Mouse (Mus musculus): Measurements from ENCODE around the gene Rcan2. TPM values are rescaled to one million over a fixed set of nuclear protein-coding genes. Genes with fewer than 3 reads are reported as not detected.

Rcan2 gene
- polyA plus RNA-seq, 1 experiment, result 3.9 TPM

DNA sequence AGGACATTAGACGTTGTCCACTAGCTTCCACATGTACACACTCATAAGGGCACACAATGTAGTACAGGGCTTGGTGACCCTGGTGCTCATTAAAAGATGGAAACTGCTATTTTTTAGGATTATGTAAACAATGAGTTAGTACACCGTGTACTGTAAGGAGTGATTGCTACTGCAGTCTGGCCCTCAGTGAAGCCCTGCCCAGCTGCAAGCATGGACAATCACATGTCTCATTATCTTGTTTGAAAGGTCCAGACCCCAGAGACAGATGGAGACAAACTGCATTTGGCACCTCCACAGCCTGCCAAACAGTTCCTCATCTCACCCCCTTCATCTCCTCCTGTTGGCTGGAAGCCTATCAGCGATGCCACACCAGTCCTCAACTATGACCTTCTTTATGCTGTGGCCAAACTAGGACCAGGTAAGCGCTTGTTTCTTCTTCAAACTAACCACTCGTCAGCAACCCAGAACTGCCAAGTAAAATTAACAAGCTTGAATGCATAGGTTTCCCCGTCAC lies 219.6 kb downstream of the Rcan2 start:
- no peak for DNase-seq (ENCODE audit: low read depth)

DNA sequence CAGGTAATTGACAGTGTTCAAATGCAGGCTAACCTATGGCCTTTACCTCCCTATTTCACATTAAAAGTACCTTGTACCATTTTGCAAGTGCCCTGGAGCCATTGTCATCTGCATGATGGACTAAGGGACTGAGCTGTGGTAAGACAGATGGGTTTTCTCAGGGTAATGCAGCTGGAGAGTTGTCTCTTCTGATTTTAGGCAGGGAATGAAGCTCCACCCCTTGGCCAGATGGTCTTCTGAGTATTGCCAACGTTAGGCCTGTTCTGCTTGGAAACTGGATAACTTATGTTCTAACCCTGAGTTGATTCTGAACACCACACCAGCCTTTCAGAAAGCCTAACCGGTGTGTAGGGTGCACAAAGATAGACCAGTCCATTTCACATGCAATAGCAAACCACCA lies 222.7 kb downstream of the Rcan2 start:
- no peak for DNase-seq (ENCODE audit: low read depth)

DNA sequence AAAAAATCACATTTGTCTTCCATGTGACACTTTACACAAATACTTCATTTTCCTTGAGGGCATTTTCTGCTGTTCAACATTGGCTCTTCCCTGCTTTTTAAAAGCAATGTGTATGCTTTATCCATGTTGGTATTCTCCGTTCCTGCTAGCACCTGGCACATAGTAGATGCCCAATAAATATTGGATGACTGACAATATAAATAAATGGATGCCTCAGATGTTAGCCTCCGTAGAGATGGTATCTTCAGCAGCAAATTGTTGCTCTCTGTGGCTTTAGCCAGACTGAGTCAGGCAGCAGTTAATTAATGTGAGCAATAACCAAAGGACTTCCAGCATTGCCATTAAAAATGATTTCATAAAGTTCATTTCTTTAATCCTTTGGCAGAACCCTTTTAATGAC lies 223.9 kb downstream of the Rcan2 start:
- DNase-seq (ENCODE audit: low read depth), result peak; percentile 26

DNA sequence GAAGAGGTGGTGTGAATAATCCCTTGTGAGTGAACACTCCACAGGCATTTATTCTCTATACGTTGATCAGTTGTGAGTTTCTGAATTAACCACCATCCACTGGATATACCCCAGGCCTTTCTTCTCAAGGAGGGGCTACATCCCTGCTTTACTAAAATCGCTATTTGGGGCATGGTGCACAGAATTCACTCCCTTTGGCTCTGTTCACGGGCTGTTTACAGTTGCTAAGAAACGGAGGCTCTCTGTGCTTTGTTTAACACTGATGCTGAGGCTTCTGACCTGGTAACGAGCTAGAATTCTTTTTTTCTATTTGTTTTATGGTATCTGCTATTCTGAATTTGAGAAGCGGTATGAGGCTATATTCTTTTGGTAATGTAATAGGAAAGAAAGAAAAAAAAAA lies 224.8 kb downstream of the Rcan2 start:
- no peak for DNase-seq (ENCODE audit: low read depth)

DNA sequence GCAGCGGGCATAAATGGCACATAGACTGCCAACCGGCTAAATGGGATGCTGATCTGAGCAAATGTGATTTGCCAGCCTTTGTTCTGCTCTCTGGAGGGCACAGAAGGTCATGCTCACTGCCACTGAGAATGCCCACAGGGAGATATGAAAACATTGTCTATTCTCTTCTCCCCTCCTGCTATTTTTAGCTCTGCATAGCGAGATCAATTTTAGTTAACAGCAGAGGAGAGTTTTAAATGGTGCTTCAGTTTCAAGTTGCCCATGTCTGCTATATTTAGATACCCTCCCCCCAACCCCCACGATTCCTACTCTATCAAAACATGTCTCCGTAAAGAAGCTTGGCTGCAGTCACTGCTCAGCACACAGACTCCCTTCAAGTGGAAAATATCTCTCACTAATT lies 225.2 kb downstream of the Rcan2 start:
- DNase-seq (ENCODE audit: low read depth), result no peak

DNA sequence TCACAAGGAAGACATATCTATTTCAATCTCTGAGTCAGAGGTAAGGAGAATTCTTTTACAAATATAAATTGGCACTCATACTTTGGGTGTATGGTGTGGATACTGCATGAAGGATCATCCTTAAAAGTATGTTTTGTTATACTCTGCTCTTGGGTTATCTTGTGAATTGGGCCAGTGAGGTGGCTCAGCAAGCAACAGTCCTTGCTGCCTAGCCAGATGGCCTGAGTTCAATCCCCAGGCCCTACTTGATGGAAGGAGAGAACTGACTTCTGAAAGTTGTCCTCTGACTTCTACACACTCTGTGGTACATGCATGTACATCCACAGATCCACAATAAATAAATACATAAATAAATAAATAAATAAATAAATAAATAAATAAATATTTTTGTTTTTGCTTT lies 225.6 kb downstream of the Rcan2 start:
- DNase-seq (ENCODE audit: low read depth), result no peak

DNA sequence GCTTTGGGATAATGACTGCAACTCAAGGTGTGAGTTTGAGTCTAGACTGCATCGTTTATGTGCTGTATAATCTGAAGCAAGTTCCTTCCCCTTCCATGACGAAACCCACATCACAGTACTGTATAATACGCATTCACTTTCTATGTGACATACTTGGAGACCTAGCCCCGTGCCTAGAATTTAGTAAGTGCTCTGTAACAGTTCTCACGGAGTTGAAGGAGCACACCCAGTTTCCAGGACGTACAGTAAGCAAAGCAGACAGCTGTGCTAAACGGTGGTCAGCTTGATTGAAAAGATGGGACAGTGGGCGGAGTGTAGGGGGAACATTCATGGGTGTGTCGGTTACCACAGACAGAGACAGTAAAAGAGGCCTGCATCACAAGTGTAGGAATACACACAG lies 226.2 kb downstream of the Rcan2 start:
- DNase-seq (ENCODE audit: low read depth), result no peak

DNA sequence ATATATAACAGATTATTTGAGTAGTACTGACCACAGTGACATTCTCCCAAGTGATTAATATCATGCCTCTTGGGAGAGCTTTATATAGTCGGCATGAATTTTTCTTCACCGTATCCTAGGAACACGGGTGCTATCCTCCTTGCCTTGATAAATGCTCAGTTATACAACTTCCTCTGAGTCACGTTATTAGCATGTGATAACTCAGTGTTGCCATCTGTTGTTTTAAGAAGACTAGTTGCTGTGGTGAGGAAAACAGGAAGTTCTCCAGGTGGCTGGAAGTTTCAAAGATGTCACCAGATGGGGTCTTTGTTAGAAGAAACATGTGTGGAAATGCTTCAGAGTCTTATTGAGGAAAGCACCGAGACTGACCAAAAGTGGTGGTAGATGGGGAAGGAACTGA lies 228.5 kb downstream of the Rcan2 start:
- DNase-seq (ENCODE audit: low read depth), result no peak

DNA sequence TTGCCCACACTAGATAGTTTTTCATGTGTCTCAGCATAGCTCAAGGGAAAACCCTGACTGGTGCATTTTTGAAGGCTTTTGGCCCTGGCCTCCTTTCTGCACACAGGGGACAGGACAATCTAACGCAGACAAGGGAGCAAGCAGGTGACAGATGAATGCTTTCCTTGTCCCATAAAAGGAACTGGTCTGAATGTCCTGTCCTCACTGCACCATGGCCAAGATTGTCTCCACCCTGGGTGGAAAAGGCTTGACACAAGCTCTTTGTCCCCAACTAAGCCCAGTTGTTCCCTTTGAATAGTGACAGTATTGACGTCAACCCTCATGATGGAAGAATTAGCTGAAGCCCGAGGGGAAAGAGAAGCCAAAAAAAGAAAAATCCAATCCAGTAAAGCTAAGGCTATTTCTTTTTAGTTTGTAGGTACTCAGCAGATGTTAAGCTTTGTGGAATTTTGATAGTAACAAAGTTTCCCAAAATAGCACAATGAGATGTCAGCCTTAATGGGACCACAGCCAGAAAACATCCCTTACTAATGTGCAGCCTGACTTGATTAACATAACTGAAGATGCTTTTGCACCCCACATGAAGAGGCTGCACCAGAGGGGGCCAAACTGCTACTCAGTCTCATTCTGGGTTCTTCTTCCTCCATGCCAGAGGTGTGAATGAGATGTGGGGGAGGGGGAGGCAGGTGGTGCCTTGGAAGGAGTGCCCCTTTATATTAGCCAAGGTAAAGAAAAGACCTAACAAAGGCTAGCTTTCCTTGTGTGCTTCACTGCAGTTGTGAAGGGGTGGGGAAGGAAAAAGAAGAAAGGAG lies 229.8 kb downstream of the Rcan2 start:
- DNase-seq (ENCODE audit: low read depth), result no peak

DNA sequence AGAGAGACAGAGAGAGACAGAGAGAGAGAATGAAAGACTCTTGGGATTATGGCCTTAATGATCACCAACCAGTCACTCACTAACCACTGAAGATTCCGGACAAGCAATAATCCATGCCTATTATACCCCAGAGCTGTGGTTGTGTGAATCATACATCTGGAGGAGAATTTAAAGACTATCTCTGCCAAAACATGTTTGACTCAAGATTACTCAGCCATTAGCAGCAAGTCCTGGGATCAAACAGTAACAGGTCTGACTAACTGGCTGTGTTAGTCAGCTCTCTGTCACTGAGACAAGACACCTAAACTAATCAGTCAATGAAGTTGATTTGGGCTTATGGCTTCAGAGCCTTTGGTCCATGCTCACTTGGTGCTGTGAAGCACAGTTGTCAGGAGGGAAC lies 233.9 kb downstream of the Rcan2 start:
- no peak for DNase-seq (ENCODE audit: low read depth)

DNA sequence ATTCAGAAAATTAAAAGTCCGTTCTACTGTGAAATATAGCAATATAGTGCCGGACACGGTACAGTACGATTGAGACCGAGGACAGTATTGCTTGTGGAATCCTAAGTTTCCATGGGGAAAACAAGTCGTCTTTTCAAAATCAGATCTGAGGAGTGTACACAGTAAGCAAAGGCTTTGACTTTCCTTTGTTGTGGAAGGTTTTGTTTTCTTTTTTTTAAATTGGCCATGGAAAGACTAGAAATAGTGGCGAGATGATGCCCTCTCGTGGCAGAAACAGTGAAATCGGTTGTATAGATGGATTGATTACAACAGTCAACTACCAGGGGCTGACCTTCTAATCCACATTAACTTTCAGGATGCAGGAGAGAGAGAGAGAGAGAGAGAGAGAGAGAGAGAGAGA lies 237.5 kb downstream of the Rcan2 start:
- DNase-seq (ENCODE audit: low read depth), result no peak

DNA sequence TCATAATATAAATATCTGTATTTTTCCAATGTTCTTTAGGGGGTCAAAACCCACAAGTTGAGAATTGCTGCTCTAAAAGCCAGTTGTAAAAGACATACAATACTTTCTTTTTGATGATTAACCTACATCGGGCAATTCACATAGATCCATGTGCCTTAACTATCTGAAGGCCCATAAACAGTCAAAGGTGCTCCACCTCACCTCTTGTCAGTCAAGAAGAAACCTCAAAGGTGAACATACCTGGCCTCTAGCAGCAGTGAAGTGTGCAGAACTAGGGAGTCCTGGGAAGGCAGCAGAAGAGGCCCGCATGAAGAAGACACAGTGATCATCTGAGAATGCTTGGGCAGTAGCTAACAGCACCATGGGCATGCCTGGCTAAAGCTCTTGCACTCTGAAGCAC lies 239.3 kb downstream of the Rcan2 start:
- no peak for DNase-seq (ENCODE audit: low read depth)

DNA sequence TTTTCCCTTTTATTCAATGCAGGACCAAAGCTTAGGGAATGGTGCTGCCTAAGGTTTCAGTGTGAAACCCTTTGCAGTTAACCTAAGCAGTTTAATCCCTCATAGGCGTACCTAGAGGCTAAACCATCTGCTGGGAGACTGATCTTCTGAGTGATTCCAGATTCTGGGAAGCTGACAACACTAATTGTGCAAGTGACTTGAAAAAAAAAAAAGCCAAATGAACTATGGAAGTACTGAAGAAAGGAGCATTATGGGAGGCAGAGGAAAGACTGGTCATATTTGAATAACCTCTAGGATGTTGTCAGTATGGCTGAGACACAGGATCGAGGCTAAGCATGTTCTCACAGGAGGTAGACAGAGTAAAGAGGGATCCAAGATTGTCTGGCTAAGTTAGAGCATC lies 241.2 kb downstream of the Rcan2 start:
- DNase-seq (ENCODE audit: low read depth), result no peak

DNA sequence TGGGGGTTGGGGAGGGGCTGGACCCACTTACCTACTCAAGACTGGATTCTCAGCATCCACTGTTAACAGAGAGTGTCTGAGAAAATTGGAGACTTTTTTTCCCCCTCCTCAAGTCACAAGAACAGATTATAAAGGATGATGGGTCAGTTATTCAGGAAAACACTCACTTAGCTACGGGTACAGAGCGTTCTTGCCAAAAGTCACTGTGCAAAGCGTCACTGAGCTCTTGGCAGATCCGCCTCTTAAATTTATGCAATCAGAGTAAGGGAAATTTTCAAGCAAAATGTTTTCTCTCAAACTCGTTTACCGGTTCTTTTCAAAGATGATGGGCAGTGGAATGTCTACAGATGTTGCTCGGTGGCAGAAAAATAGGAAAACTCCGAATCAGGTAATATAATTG lies 241.7 kb downstream of the Rcan2 start:
- DNase-seq (ENCODE audit: low read depth), result no peak

DNA sequence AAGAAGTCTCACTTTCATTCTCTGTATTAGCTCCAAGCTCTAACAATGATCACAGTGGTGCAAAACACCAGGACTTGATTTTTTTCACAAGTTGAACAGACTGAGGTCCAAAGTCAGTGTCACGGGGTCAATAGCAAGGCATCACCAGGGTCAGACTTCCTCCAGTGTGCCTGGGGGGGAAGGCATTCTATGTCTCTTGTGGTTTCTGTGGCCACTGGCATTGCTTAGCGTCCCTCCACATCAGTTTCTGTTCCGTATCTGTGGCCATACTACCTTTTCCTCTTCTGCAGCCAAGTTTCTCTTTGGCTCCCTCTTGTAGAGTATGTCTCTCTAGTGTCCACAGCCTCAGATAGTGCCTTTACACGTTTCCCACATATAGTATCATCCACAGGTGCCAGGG lies 252.3 kb downstream of the Rcan2 start:
- DNase-seq (ENCODE audit: low read depth), result no peak

DNA sequence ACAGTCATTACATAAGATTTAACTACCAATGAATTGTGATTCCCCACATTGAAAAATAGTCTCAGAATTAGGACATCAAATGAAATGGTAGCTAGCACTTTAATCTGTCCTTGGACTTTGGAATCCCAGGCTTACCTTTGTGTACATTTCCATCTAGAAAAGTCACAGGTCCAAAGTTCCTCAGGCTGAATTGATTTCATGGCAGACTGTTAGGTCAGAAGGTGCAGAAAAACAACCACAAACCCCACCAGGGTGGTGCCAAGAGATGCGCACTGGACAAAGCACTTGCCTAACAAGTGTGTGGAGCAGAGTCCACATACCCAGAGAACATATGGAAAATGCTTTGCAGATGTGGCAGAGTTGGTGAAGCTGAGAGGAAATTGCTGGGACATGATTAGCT lies 256.0 kb downstream of the Rcan2 start:
- no peak for DNase-seq (ENCODE audit: low read depth)

DNA sequence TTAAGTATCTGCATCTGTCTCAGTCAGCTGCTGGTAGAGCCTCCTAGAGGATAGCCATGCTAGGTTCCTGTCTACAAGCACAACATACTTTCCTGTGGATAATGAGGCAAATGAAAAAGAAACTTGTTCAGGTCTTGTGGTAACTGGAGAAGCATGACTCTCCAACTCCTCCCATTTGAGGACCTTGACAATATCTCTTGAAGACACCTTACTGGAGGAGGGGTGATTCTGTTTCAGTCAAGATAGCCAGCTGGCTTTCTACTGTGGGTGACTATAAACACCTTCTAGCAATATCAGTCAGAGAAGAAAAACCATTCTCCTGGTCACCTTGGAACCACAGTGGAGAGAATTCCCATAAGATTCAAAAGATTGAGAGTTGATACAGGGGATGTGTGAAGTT lies 257.0 kb downstream of the Rcan2 start:
- no peak for DNase-seq (ENCODE audit: low read depth)

DNA sequence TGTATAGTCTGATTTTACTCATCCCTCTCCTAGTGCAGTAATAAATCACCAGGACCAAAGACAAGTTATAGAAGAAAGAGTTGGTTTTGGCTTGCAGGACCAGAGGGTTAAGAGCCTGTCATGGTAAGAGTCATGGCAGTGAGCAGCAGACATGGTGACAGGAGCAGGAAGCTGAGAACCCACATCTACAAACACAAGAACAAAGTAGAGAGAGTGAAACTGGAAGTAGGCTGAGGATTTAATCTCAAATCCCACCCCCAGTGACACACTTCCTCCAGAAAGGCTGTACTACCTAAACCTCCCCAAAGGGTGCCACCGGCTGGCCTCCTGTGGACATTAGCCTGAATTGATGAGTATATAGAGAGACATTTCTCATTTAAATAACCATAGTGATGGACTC lies 259.6 kb downstream of the Rcan2 start:
- DNase-seq (ENCODE audit: low read depth), result no peak

DNA sequence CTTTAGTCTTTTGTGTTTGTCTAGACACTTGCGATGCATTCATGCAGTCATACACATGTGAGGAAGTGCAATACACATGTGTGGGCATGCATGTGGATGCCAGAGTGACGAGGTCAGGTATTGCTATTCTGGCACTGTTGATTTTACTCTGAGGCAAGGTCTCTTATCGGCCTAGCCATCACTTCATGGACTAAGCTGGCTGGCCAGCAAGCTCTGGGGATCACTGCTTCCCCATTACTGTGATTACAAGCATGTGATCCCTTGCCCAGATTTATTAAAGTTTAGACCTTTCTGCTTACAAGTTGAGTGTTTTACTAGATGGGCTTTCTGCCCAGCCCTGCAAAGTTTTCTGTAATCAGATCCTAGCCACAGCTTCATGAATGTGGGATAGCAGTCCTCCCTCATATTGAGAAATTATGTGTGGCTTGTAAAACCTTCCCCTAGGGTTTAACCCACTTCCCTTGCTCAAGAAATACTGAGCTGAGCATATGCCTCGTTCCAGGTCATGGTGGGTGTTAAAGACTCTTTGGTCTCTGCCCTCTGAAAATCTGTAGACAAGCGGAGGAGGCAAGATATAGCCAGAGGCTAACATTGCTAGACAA lies 260.2 kb downstream of the Rcan2 start:
- DNase-seq (ENCODE audit: low read depth), result peak; percentile 98

DNA sequence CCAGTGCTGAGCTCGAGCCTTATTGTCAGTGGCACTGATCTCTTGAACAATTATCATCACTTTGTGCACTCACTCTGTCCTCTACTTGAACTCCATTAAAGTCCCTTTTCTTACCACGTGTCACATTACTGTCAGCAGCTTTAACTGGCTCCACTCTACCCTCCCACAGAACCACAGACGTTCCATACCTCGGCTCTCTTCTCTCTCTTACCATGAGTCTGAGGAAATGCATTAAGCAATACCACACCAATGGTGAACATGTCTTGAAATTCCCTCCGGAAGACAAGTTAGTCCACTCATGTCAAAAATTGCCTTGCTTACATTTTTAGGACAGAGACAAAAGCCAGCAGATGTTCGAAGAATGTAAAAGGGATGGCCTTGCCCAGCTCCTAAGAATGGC lies 267.7 kb downstream of the Rcan2 start:
- no peak for DNase-seq (ENCODE audit: low read depth)

DNA sequence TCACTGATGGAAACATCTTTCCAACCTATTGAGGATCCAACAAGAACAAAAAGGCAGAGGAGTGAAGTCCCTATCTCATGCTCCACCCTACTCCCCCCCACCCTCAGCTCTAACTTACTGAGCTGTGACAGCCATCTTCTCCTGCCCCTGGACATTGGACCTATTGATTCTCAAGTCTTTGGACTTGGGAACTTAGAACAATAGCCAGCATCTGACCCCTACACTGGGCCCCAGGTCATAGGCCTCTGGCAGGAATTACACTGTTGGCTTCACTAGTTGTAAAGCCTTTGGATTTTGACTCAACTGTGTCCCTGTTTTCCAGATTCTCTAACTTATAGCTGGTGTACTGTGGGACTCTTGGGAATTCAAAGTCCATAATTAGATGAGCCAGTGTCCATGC lies 270.5 kb downstream of the Rcan2 start:
- no peak for DNase-seq (ENCODE audit: low read depth)

DNA sequence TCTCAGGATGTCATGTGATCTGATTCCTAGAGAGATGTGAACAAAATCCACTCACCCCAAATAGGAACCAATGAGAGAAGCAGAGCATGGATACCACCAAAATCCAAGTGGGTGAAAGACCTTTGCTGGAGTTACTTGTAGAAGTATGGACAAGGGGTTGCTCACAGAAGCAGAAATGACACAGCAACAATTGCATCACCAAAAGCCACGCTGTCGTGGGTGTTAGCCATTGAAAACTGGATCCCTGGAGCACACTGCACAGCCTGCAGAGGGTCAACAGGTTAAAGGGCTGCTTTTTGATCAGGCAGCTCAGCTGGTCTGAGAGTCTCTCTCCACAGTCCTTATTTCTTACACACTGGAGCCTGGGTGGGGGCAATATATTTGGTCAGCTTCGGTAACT lies 274.4 kb downstream of the Rcan2 start:
- no peak for DNase-seq (ENCODE audit: low read depth)

DNA sequence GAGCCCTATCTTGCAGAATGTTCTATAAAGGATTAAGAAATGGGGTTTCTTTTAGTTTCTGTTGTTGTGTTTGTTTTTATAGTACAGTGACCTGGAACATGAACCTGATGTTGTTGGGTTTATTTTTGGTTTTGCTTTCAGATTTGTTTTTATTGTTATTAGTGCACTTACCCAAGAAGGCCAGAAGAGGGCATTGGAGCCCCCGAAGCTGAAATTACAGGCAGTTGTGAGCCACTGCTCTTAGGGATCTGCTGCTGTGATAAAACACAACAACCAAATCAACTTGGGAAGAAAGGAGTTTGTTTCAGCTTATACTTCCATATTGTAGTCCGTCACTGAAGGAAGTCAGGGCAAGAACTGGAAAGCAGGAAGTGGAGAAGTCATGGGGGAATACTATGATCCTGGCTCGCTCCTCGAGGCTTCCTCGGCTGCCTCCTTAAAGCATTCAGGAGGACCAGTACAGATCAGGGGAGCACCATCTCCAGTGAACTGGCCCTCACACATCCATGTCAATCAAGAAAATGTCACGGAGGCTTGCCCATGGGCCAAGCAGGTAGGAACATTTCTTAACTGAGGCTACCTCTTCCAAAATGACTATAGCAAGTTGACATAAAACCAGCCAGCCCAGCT lies 275.0 kb downstream of the Rcan2 start:
- DNase-seq (ENCODE audit: low read depth), result no peak
